Mouse (Mus musculus) MEL-GATA-1-ER (cell line): ENCODE data around the gene Cpsf6.
A peak's percentile ranks its signal among the peaks of the same experiment; 100 is the strongest.
"Not testable (repeated sequence)": the region's sequence is repeated elsewhere in the genome, so short reads cannot be mapped to it uniquely, and the experiment has no call there.

Experiments
- DNase-seq: peaks from one replicate; pipeline ENCODE4 v3.0.0-alpha.2; 2012; ENCODE audit warnings: low read depth; ENCODE audit errors: extremely low read depth

Cpsf6 gene

DNA sequence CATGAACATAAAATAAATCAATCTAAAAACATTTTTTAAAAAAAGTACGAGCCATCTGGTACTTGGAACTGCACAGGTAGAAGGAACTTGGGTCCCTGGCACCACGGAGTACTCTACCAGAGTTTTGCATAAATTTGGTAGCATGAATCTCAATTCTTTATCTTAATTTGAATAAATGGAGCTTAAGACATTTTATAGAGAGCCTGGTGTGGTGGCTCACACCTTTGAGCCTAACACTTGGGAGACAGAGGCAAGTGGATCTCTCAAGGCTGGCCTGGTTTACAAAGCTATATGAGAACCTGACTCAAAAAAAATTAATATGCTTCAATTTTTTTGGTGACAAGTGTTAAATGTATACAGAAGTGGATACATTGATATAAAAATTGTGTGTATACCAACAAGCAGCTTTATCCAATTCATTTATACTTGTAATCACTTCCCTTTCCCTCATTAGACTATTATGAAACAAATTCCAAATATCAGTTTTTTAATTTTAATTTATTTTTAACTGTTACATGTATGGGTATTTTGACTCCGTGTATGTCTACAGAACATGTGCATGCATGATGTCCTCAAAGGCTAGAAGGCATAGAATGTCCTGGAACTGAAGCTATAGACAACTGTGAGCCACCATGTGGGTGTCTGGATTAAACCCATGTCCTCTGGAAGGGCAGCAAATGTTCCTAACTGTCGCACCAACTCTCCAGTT is 20.6 kb upstream of the Cpsf6 start:
- DNase-seq = no peak

DNA sequence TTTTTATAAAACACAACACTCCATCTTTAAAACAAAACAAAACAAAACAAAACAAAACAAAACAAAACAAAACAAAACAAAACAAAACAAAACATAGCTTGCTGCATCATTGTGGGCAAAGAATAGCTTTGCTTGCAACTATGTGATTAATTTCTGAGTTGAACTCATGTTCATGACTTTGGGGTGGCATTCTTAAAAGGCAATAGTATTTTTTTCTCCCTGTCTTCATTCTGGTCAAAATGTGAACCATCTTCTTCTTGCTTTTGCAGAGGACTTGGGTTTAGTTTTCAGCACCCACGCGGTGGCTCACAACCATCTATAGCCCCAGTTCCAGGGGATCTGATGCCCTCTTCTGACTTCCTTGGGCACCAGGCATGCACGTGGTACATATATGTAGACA is 20.0 kb upstream of the Cpsf6 start:
- no peak for DNase-seq

DNA sequence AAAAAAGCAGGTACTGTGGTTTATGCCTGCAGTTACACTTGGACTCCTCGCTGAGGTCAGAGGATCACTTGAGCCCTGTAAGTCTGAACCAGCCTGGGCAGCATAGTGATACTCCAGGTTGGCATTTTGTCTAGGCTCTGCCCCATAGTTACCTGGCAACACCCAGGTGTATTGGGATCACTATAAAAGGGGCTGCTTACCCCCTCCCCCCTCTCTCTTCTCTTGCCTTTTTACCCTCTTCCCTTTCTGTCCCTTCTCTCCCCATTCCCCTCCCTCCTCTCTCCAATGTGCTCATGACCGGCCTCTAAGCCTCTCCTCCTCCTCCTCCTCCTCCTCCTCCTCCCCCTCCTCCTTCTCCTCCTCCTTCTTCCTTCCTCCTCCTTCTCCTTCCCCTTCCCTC is 19.4 kb upstream of the Cpsf6 start:
- DNase-seq = no peak

DNA sequence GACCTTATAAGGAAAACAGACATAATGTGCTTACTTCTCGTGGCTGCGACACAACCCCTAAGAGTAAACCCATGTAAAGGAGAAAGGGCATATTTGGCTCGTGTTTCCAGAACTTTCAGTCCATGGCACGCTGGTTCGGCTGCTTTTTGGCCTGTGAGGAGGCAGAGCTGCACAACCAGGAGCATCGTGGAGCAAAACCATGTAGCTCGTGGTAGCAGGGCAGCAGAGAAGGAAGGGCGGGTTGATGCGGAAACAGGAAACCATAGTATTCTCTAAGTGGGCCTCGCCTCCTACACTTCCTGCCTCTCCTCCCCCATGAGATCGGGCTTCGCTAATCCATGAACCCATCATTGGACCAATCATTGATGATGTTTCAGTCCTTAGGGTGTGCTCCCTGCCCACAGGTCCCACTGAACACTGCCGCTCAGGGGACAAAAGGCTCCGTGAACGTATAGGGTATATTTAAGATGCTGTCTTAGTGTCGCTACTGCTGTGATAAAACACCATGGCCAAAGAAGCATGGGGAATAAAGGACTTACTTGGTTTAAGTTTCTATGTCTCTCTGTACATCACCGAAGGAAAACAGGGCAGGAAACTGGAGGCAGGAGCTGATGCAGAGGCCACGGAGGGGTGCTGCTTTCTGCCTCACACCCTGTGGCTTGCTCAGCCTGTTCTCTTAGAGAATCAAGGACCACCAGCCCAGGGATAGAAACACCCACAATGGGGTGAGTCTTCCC is 18.4 kb upstream of the Cpsf6 start:
- DNase-seq = no peak

DNA sequence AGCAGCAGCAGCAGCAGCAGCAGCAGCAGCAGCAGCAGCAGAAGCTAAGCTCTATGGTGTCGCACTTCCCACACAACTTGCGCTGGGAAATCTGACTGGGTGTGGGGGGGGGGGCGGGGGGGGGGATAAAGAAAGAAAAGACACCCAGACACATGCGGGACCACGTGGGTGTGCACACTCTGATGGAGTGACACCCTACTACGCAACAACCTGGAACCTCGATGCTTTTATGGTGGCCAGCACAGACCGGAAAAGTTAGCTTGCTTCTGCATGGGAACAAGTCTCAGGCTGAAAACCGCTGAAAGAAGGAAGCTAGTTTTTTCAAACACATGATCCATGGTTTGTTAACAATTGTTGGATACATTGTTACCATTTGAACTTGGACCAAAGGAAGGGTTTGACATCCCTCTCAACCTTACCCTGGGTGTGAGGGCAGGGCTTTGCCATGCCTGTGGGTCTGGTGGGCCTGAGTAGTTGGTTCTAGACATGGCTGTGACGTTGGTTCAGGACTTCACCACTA is 17.4 kb upstream of the Cpsf6 start:
- DNase-seq = no peak

DNA sequence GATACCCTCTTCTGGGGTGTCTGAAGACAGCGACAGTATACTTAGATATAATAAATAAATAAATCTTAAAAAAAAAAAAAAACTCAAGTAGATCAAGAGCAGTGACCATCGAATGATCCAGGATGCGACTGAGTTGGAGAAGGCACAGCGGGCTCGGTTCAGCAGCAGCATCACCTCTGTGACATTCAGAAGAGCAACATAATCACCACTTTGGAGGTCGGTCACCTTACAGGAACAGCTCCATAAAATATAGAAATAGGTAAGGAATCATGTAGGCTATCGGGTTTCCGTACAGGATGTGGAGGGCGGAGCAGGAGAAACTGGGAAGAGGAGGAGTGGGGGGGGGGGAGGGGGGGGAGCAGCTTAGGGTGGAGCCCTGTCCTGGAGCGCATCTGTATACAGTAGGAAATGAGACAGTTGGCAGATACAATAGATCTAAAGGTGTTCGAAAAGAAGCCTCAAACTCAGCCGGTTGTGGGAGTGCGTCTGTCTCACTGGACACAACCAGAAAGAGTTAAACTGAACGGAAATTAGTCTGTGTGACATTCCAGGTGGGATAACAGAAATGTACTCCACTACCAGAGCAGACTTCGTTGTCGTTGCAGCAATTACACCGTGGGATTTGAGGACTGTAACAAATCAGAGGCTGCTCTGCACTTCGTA is 16.7 kb upstream of the Cpsf6 start:
- no peak for DNase-seq

DNA sequence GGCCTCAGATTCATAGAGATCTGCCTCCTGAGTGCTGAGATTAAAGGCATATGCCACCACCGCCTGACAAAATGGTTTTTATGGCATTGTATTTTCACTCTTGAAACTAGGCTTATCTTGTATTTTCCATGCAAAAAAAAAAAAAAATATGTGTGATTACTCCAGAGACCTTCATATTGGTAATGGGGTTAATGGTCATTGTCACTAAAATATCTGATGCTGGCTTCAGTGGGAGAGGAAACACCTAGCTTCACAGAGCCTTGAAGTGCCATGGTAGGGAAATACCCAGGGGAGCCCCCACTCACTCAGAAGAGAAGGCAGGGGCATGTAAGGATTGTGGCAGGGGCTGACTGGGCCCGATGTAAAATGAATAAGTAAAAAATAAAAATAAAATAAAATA is 16.0 kb upstream of the Cpsf6 start:
- DNase-seq = no peak

DNA sequence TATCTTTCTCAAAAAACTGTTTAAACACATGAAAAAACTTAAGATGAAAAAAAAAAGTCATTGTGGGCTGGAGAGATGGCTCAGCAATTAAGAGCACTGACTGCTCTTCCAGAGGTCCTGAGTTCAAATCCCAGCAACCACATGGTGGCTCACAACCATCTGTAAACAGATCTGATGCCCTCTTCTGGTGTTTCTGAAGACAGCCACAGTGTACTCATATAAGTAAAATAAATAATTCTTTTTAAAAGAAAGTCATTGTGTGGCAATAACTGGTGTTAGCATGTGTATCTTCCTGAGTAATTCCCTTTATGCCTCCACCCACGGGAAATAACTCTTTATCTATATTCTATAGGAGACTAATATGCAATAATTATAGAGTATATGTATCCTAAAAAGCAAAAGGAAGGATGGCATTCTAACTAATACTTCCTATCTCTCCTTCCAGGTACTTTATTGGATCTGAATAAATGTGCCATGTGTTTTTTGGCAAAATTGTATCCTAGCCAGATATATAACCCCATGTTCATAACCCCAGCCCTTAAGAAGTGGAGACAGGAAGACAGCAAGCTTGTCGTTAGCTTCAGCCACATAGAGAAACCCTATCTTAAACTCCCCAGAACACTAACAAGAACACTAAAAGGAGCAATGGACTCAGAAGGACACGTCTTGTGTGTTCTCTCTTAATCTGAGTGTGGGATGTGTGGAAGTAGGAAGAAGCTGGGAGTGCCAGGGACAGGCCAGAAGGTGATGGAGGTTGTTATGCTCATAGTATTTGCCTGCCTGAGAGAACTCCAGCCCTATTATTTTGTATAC is 15.1 kb upstream of the Cpsf6 start:
- no peak for DNase-seq

DNA sequence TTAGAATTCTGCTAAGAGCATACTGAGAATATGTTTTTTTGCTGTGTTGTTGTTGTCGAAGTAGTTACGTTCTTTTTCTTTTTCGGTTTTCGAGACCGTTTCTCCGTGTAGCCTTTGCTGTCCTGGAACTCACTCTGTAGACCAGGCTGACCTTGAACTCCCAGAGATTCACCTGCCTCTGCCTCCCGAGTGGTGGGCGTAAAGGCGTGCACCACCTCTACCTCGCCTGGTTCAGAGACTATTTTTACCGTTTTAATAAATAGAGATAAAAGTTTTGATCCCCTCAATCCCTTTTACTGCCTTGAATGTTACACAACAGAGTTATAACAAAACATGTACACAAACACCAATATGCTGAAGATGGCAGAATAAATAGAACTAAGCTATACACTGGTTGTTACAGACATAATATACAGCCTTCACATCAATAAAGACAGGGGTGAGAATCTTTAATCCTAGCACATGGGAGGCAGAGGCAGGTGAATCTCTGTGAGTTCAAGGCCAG is 14.1 kb upstream of the Cpsf6 start:
- no peak for DNase-seq

DNA sequence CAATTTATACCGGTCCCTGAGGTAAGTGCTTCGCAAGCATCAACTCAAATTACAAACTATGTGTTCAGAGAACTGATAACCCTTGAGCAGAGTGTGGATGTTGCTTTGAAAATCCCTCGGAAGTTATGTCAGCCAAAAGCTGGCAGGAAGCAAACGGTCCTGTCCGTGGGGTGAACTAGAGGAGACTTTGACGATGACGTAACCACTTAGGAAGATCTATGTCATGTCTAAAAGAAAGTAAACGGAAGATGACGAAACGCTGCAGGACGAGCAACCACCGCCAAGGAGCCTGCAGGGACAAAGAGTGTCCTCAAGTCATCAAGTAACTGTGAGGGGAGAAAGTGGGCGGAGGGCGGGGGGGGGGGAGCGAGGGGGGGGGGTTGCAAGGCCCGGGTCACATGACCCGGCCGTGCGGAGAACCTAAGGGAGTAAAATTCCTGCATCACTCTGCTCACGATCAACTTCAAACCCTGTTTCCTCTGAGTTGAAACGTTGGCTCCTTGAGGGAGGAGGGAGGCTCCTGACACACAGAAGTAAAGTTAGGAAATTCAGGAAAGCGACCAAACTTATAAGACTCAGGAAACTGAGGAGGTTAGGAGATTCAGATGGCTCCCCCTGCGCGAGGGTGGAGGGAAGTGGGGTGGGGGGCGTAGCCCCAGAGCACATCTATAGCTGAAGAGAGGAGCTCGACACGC is 13.5 kb upstream of the Cpsf6 start:
- DNase-seq = peak; percentile 44

DNA sequence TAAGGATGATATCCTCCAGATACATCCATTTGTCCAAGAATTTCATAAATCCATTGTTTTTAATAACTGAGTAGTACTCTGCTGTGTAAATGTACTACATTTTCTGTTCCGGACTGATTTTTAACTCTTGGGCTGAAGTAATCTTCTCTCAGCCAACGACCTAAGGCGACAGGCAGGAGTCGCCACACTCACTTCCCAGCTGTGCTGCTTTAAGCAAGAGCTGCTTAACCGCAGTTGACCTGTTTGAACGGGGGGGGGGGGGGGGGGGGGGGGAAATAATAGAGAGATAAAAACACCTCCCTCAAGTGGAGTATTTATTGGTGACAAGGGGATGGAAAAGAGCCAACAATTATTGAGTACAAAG is 13.0 kb upstream of the Cpsf6 start:
- DNase-seq = no peak

DNA sequence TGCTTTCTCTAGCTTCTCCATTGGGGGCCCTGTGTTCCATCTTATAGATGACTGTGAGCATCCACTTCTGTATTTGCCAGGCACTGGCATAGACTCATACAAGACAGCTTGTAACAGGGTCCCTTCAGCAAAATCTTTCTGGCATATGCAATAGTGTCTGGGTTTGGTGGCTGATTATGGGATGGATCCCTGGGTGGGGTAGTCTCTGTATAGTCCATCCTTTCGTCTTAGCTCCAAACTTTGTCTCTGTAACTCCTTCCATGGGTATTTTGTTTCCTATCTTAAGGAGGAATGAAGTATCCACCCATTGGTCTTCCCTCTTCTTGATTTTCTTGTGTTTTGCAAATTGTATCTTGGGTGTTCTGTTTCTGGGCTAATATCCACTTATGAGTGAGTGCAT is 12.6 kb upstream of the Cpsf6 start:
- not testable (repeated sequence) for DNase-seq

DNA sequence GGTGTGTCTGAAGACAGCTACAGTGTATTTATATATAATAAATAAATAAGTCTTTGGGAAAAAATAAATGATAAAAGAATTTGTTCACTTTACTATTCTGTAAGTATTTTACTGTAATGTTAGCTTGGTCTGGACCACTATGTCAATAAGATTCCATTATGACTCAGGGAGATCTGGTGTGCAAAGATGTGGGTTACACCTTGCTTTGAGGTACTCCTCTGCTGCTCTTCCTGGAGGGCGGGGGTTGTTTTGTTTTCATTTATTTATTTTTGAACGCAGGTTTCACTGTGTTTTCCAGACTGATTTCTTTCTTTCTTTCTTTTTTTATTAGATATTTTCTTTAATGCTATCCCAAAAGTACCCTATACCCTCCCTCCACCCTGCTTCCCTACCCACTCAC is 12.0 kb upstream of the Cpsf6 start:
- no peak for DNase-seq

DNA sequence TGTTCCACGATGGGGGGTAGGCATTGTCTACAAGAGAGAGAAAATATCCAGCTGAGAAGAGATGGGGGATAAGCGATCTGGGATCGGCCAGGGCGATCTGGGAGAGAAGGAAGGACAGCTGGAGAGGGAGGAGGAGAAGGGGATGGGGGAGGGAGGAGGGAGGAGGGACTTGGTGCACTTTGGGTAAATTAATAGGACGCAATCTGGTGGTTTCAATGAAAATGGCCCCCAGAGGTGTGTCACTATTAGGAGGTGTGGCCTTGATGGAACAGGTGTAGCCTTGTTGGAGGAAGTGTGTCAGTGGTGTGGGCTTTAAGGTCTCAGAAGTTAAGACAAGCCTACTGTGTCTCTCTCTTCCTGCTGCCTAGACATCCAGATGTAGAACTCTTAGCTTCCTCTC is 11.2 kb upstream of the Cpsf6 start:
- no peak for DNase-seq

DNA sequence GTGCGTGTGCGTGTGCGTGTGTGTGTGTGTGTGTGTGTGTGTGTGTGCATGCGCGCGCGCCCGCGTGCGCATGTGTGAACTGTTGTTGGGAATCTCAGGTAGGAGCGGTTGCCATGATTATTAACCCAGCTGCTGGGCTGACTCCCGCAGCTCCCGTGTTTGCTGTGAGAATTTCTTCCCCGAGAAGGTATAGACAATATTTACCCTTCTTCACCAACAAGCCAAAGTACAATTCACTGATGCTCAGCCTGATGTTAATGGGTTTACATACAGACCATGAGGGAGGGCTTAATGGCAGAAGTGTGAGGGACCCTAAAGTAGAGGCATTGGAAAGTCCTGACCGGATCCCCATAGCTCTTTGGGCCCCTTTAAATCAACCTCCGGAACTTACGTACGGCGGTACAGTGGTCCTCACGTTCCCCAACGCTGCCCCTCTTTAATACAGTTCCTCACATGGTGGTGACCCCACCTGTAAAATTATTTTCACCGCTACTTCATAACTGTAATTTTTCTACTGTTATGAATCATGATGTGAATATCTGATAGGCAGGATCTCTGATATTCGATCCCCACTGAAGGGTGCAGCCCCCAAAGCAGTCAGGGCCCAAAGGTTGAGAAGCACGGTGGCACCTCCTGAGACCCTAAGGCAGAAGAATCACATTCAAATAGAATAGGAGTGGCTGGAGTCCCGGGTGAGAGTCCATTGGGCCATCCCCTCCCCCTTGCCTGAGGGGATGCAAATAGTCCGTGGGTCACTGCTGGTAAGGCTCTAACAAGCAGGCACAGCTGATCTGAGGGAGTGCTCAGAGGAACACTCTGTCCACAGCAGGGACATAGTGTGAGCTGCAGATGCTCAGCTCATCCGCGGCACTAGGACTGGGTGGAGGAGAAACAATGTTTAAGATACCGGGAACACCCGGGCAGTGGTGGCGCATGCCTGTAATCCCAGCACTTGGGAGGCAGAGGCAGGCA is 10.4 kb upstream of the Cpsf6 start:
- DNase-seq = no peak

DNA sequence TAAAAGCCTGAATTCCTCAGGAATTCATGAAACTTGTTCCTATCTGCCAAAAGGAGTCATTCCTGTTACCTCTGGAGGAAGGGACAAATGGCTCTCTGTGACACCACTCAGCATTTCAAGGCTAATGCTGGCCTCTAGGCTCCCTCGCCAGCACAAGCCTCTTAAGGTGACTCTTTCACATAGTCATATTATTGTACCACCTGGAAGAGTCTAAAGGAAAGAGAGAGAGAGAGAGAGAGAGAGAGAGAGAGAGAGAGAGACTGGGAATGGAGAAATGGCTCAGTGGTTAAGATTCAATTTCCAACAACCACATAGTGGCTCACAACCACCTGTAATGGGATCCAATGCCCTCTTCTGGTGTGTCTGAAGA is 9.5 kb upstream of the Cpsf6 start:
- DNase-seq = no peak

DNA sequence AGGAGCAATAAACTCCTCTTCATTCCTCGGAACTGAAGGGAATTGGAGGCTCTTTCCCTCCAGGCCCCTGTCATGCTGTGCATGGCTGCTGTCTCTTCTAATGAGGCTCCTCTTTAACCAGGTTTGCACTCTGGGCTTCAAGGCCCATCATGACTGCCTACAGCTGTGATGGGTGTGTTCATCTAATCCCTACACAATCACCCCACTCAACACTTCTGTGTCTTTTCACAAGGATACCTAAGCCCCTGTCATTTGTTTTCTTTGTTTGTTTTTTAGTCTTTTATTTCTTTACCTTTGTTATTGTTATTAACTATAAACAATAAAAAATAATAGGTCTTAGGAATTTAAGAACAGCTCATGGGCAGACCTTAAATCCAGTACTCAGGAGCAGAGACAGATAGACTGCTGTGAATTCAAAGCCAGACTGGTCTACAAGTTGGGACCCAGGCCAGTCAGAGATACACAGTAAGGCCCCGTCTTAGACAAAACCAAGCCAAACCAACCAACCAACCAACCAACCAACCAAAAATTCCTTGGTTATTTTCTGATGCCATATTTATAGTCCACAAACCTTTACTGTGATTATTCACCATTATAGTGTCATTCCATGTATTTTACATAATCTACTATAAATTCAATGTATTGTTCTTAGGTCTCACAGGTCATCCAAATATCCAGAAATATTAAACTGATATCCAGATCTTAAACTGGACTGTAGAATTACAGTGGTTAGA is 9.0 kb upstream of the Cpsf6 start:
- DNase-seq = no peak

DNA sequence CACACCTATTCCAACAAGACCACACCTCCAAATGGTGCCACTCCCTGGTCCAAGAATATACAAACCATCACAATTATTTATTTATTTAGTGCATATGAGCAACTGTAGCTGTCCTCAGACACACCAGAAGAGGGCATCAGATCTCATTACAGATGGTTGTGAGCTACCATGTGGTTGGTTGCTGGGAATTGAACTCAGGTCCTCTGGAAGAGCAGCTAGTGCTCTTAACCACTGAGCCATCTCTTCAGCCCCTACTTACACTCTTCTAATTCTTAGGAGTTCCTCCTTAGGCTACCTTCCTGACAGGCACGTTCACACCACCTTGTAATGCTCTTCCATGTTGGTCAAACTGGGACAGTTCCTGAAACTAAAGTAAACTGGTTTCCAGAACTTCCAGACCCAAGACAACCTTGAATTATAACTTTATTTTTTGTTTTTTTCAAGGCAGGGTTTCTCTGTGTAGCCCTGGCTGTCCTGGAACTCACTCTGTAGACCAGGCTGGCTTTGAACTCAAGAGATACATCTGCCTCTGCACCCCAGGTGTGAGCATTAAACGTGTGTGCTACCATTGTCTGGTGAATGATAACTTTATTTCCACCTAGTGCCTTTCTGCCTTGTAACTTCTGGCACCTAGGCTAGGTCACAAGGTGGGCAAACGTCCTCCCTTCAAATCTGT is 8.3 kb upstream of the Cpsf6 start:
- DNase-seq = not testable (repeated sequence)
